Mouse (Mus musculus) testis, postnatal 10 days (tissue): ENCODE results near the gene Psmb3.

Experiments used
- DNase-seq: peaks from one replicate; pipeline ENCODE4 v3.0.0; 2021; ENCODE audit warnings: low spot score

Gene Psmb3

DNA sequence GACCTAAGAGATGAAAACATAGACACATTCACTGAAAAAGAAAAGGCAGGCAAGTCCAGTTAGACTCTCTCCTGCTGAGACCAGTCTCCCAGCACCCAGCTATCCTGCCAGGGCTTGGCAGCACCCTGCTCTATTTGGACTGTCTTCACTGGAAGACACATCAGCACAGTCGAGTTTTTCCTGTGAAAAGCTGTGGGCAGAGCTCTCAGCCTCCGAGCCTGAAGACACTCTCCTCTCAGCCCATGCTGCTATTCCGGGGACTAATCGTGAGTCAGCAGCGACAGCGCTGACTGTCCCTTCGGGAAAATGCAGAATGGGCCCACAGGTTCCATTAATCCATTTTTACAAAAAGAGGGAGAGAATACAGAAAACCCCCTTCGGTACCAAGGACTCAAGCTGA is 50.1 kb downstream of the Psmb3 start:
- no peak for DNase-seq

GRCm38 (mm10) chr11:97758125-97758524 is 54.9 kb downstream of the Psmb3 start:
- DNase-seq, result no peak

GRCm38 (mm10) chr11:97758942-97759341 is 55.7 kb downstream of the Psmb3 start:
- no peak for DNase-seq

DNA sequence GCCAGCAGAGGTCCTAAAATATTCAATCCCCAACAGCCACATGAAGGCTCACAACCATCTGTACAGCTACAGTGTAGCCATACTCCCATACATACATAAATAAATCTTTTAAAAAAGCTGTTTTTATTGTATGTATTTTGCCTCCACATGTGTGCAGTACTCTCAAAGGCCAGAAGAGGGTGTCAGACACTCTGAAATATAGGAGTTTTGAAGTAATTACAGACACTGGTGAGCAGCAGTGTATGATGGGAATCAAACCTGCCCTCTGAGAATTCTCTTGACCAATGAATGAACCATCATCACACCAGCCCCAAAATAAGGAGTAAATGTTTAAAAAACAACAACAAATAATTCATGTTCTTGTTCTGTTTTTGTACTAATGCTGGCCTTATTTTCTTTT is 58.4 kb downstream of the Psmb3 start:
- DNase-seq, result no peak
